Mouse (Mus musculus) kidney, embryonic 16.5 days (tissue): ENCODE results near the gene Tssk4. TPM values are rescaled to one million over a fixed set of nuclear protein-coding genes. Genes with fewer than 3 reads are reported as not detected.

ENCODE experiments used
- ATAC-seq: fragments of 200-750 bp; cut with Nextera tagmentation; 2 replicates; pipeline ENCODE4 v1.8.0; 2017; ENCODE audit warnings: moderate TSS enrichment; ENCODE audit not compliant: low FRiP score, low TSS enrichment
- H3K27ac ChIP-seq: fragments of 300-500 bp; sonication (generic); 2 replicates; pipeline ENCODE4 v1.5.1; 2014; ENCODE audit warnings: low read length
- H3K27me3 ChIP-seq: fragments of 300-500 bp; sonication (generic); 2 replicates; pipeline ENCODE4 v1.6.1; 2014; ENCODE audit warnings: low read length, control low read depth, mixed read lengths; ENCODE audit not compliant: insufficient read depth
- H3K36me3 ChIP-seq: fragments of 300-500 bp; sonication (generic); 2 replicates; pipeline ENCODE4 v1.6.1; 2014; ENCODE audit warnings: low read length, control low read depth, mixed read lengths; ENCODE audit not compliant: insufficient read depth
- H3K4me1 ChIP-seq: fragments of 300-500 bp; sonication (generic); 2 replicates; pipeline ENCODE4 v1.6.1; 2014; ENCODE audit warnings: low read length, control low read depth, mixed read lengths; ENCODE audit not compliant: insufficient read depth
- H3K4me2 ChIP-seq: fragments of 300-500 bp; sonication (generic); replicated peaks from 2 replicates; pipeline ENCODE4 v1.6.1; 2014; ENCODE audit warnings: low read depth, low read length
- H3K4me3 ChIP-seq: fragments of 300-500 bp; sonication (generic); 2 replicates; pipeline ENCODE4 v1.5.1; 2014; ENCODE audit warnings: mild to moderate bottlenecking, low read length
- H3K9ac ChIP-seq: fragments of 300-500 bp; sonication (generic); replicated peaks from 2 replicates; pipeline ENCODE4 v1.6.1; 2014; ENCODE audit warnings: low read length
- H3K9me3 ChIP-seq: fragments of 300-500 bp; sonication (generic); 2 replicates; pipeline ENCODE4 v1.6.1; 2016; ENCODE audit warnings: low read length, control low read depth
- WGBS: fragments of 180-500 bp; shearing (Covaris S2); extraction: QIAGEN DNeasy Blood & Tissue Kit; methylation state at CpG from one replicate; pipeline ENCODE4 v1.1.7; 2014; 5-methylcytosine and 5-hydroxymethylcytosine counted together
- polyA plus RNA-seq: library from polyadenylated mRNA; unstranded; fragments of >200 nt; fragmentation: Nextera tagmentation; extraction: Ambion mirVana; gene quantifications from 2 replicates; pipeline ENCODE4 v1.2.1, GENCODE M21; 2015

Gene Tssk4
- polyA plus RNA-seq: 1.1 and 1.3 TPM in 2 replicates

DNA sequence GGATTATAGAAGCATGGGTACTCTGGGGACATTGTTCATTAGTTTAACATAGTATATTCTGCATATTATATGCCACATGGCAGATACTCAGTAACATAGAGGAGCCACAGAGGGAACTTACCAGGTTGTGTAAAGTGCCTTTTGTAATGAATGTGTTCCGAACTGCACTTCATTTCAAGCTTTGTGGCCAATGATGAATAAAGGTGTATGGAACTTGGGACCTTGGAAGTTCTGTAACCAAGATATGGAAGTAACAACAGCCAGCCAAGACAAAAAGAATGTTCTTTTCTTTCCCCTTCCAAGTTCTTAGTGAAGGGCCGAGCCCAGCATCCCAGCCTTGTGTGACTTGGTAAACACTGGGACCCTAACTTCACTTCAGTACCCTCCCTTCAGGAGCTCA lies at the start of gene Tssk4:
Gene Tssk4, plus strand, starts transcription at position 301 of the 400 bp plus-strand sequence.
- Histone ChIP-seq H3K9ac (no peak within 1 kb of the TSS), H3K4me2 (no peak within 1 kb of the TSS), H3K36me3 (no peaks in the 10 kb centered on the region), H3K27me3 (no peaks in the 10 kb centered on the region), H3K27ac (no peak within 1 kb of the TSS), H3K4me3 (no peak within 1 kb of the TSS), H3K9me3 (no peaks in the 10 kb centered on the region), H3K4me1 (peaks cover 7% of the 10 kb centered on the region)
- ATAC-seq: no peak
- WGBS: 97% methylated on average over 2 of the region's 2 CpGs

DNA sequence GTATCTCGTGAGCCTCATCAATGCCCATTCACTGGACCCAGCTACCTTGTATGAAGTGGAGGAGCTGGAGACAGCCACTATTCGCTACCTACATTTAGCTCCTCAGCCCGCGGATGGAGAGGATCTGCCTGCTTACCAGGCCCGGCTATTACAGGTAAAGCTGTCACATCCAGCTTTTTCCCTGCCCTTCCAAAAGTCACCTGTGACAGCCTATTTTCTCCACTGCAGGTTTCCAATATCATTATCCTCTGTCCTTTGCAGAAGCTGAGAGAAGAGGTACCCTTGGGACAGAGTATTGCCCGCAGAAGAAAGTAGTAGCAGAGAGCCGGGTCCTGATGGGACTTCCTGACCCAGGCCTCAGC lies 46.7 kb upstream of the Tssk4 start, which contains the start of gene Irf9:
Gene Irf9, plus strand, starts transcription at position 301 of the 362 bp plus-strand sequence.
- H3K27me3 ChIP-seq: no peaks in the 10 kb centered on the region
- H3K4me2 ChIP-seq: peak within 1 kb of the TSS; percentile 64
- H3K4me1 ChIP-seq: peaks cover 12% of the 10 kb centered on the region
- WGBS: 76% methylated on average over 7 of the region's 7 CpGs
- peak within 1 kb of the TSS; percentile 86 for H3K27ac ChIP-seq
- H3K4me3 ChIP-seq: peak within 1 kb of the TSS; percentile 49
- no peaks in the 10 kb centered on the region for H3K9me3 ChIP-seq
- H3K9ac ChIP-seq: peak within 1 kb of the TSS; percentile 66
- H3K36me3 ChIP-seq: peaks cover 60% of the 10 kb centered on the region
- no peak for ATAC-seq

DNA sequence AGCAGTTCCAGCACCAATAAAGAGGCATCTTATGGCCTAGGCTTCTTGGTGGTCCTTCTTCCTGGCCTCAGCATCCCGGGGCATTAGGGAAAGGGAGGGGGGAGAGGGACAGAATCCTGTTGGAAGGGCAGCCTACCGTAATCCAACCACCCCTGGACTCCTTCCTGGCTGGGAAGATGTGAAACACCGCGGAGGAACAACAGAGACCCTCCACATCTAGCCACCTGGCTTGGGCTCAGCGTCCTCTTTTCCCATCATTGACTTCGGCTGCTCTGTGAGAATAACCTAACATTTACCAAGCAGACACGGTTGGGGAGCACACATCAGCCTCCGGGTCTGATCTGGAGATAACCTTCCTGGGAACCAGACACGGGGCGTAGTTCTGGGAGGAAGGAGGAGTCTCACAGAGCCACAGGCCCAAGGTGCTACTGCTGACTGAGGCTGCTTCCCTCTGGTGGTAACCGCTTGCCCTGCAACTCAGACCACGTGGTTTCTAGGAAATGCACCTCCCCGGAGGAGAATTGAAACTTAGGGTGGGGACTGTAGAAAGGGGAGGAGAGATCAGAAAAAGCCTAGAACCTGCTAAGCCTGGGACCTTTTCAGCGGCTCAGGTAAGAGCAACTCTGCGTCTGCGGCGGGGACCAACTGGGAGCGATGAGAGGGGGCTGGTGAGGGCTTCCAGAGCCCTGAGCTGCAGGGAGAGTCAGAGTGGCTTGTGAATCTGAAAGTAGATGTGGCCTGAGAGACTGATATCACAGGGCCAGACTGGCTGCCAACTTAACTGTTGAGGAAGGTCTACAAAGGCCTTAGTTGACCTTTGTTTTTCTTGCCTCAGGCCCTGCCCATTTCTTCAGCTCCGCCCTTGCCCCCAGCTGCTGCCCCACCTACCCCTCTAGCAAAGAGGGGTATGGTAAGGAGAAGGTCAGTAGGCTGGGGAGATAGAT lies 46.1 kb upstream of the Tssk4 start:
- Histone ChIP-seq H3K36me3 (peaks cover 61% of the 10 kb centered on the region), H3K27ac (peak overlapping the region; percentile 86), H3K4me1 (peaks cover 12% of the 10 kb centered on the region), H3K4me2 (peak overlapping the region; percentile 64), H3K4me3 (peak overlapping the region; percentile 49), H3K27me3 (no peaks in the 10 kb centered on the region), H3K9ac (peak overlapping the region; percentile 66), H3K9me3 (no peaks in the 10 kb centered on the region)
- peak; percentile 93 for ATAC-seq
- 11% methylated on average over 19 of the region's 19 CpGs for WGBS

DNA sequence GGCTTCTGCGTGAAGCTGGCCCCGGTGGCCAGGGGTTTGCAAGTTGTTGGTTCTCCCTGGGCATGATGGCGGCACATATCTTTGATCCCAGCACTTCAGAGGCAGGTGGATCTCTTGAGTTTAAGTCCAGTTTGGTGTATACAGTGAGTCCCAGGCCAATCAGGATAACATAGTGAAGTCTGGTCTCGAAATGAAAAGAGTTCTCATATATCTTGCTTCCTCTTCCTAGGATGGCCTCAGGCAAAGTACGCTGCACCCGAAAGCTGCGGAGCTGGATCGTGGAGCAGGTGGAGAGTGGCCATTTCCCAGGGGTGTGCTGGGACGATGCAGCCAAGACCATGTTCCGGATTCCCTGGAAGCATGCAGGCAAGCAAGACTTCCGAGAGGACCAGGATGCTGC lies 45.2 kb upstream of the Tssk4 start:
- peak overlapping the region; percentile 49; the same call in 1 of the 2 replicates for H3K4me3 ChIP-seq
- no peak overlapping the region for H3K9ac ChIP-seq
- H3K36me3 ChIP-seq: peaks cover 58% of the 10 kb centered on the region
- ATAC-seq: no peak
- H3K4me2 ChIP-seq: peak overlapping the region; percentile 64
- no peaks in the 10 kb centered on the region for H3K27me3 ChIP-seq
- H3K4me1 ChIP-seq: peaks cover 12% of the 10 kb centered on the region
- WGBS: 85% methylated on average over 11 of the region's 11 CpGs
- H3K9me3 ChIP-seq: no peaks in the 10 kb centered on the region
- H3K27ac ChIP-seq: peak overlapping the region; percentile 86; the same call in 1 of the 2 replicates

DNA sequence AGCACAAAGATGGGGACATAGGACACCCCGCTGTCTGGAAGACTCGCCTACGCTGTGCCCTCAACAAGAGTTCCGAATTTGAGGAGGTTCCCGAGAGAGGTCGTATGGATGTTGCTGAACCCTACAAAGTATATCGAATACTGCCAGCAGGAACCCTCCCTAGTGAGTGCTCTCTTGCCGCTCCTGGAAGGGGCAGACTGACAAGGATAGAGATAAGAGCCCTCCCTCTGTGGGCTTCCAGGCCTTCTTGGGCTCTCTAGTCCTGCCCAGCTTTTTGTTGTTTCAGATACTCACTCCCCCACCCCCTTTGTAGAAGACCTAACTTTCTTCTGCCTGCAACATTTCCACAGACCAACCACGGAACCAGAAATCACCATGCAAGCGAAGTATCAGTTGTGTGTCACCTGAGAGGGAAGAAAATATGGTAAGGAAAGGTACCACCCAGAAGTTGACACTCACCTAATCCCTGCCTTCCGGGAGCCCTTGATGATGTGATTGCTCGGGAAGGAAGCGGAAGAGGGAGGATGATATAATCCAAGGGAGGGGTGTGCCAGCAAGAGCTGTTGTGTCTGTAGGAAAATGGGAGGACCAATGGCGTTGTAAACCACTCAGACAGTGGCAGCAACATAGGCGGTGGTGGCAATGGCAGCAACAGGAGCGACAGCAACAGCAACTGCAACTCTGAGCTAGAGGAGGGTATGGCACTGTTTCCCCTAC lies 44.1 kb upstream of the Tssk4 start:
- peaks cover 53% of the 10 kb centered on the region for H3K36me3 ChIP-seq
- no peak overlapping the region for H3K4me2 ChIP-seq
- no peak overlapping the region for H3K4me3 ChIP-seq
- ATAC-seq: no peak
- H3K27me3 ChIP-seq: no peaks in the 10 kb centered on the region
- no peak overlapping the region for H3K9ac ChIP-seq
- peaks cover 12% of the 10 kb centered on the region for H3K4me1 ChIP-seq
- 93% methylated on average over 16 of the region's 16 CpGs for WGBS
- no peaks in the 10 kb centered on the region for H3K9me3 ChIP-seq
- no peak overlapping the region for H3K27ac ChIP-seq

DNA sequence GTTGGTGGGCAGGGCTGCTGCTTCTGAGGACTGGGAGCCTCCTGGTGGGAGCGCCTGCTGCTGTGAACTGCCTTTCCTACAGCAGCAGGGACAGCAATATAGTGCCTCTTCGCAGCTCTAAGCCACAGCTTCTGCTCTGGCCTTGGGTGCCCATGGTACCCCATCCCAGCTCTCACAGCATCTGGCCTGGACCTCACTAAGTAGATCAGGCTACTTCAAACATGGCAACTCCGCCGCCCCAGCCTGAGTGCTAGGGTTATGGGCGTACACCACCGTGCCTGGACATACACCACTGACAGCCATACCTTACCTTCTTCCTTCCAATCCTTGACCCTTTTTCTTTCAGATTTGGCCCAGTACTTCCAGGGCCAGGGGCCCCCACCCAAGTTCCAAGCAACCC lies 41.6 kb upstream of the Tssk4 start:
- no peak for ATAC-seq
- H3K4me2 ChIP-seq: no peak overlapping the region
- 94% methylated on average over 6 of the region's 6 CpGs for WGBS
- H3K27ac ChIP-seq: no peak overlapping the region
- H3K36me3 ChIP-seq: peaks cover 33% of the 10 kb centered on the region
- H3K9me3 ChIP-seq: no peaks in the 10 kb centered on the region
- H3K4me3 ChIP-seq: no peak overlapping the region
- peaks cover 12% of the 10 kb centered on the region for H3K4me1 ChIP-seq
- H3K9ac ChIP-seq: no peak overlapping the region
- H3K27me3 ChIP-seq: no peaks in the 10 kb centered on the region

DNA sequence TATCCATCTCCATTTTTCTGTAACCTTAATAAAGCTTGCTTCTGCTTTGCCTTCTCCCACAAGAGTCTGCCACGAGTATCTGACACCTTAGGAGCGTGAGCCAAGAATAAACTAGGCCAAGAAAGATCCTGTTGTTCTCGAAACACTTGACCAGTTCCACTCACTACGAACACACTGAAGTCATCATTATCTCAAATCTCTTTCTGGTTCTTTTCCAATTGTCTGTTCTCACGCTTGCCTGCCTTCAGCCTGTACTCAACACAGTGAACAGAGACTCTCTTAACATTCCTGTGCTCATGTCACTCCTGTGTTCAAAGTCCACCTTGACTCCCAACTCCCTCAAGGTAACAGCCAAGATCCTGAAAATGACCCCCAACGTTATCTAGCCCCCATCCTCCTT lies 36.6 kb upstream of the Tssk4 start:
- Histone ChIP-seq H3K4me1 (0 out of 2 replicates have a peak, but pooled peaks cover 5% of the 10 kb centered on the region), H3K27ac (no peak overlapping the region), H3K4me2 (no peak overlapping the region), H3K9ac (no peak overlapping the region), H3K27me3 (no peaks in the 10 kb centered on the region), H3K36me3 (peaks cover 8% of the 10 kb centered on the region; the same call in 1 of the 2 replicates), H3K9me3 (no peaks in the 10 kb centered on the region), H3K4me3 (no peak overlapping the region)
- no peak for ATAC-seq
- WGBS: 58% methylated on average over 6 of the region's 6 CpGs

DNA sequence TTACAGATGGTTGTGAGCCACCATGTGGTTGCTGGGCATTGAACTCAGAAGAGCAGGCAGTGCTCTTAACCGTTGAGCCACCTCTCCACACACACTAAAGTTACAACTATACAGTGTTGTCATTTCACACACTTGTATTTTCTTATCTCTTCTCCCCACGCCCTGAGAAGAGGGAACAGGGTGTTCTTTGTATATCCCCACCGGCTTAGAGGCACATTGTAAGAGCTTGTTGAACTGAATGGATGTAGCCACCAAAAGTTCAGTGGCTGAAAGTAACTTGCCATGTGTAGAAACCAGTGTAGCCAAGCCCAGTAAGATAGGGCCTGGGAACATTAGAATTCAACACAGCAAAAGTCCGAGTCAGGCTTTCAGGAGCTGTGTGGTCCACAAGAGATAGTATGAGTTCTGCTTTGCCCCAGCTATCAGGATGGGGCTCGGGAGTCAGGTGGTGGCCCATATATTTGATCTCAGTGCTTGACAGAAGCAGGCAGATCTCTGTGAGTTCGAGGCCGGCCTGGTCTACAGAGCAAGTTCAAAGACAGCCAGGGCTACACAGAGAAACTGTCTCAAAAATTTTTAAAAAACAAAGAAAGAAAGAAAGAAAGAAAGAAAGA lies 35.3 kb upstream of the Tssk4 start:
- H3K9ac ChIP-seq: no peak overlapping the region
- ATAC-seq: no peak
- no peak overlapping the region for H3K4me3 ChIP-seq
- no peaks in the 10 kb centered on the region for H3K9me3 ChIP-seq
- H3K27me3 ChIP-seq: no peaks in the 10 kb centered on the region
- H3K4me1 ChIP-seq: 0 out of 2 replicates have a peak, but pooled peaks cover 5% of the 10 kb centered on the region
- H3K27ac ChIP-seq: no peak overlapping the region
- H3K4me2 ChIP-seq: no peak overlapping the region
- H3K36me3 ChIP-seq: no peaks in the 10 kb centered on the region
- WGBS: 82% methylated on average over 7 of the region's 7 CpGs

DNA sequence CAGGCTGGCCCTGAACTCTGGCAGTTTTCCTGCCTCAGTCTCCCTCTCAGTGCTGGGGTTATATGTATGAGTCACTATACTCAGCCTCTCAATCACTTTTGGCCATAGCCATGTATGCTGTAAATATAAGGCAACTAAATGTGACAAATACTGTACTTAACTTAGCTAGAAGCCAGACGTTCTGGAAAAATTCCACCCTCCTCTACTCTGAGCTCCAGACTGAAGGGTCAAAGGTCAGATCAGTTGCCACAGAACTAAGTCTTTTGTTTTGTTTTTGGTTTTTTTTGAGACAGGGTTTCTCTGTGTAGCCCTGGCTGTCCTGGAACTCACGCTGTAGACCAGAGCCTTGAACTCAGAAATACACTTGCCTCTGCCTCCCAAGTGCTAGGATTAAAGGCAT lies 34.1 kb upstream of the Tssk4 start:
- H3K27ac ChIP-seq: no peak overlapping the region
- no peak overlapping the region for H3K4me3 ChIP-seq
- H3K27me3 ChIP-seq: no peaks in the 10 kb centered on the region
- WGBS: 40% methylated on average over 2 of the region's 2 CpGs
- no peaks in the 10 kb centered on the region for H3K36me3 ChIP-seq
- no peak overlapping the region for H3K4me2 ChIP-seq
- H3K9me3 ChIP-seq: no peaks in the 10 kb centered on the region
- no peak for ATAC-seq
- no peak overlapping the region for H3K9ac ChIP-seq
- H3K4me1 ChIP-seq: 0 out of 2 replicates have a peak, but pooled peaks cover 5% of the 10 kb centered on the region
